Mouse (Mus musculus): ENCODE results near the gene Dcxr. TPM values are rescaled to one million over a fixed set of nuclear protein-coding genes. Genes with fewer than 3 reads are reported as not detected.

Dcxr gene
- polyA plus RNA-seq, 1 experiment from 2014 or later = 56.0 TPM

GRCm38 (mm10) chr11:120704486-120705325, 22.4 kb downstream of the Dcxr start:
- WGBS = 36% methylated on average over 8 of the region's 8 CpGs
- no peak overlapping the region for H3K27ac ChIP-seq (ENCODE audit: low read length)
- peak overlapping the region; percentile 40; the same call in 1 of the 2 replicates for H3K9ac ChIP-seq (ENCODE audit: low read depth, low read length)
- no peaks in the 10 kb centered on the region for H3K27me3 ChIP-seq (replicated peaks; ENCODE audit: control insufficient read depth, insufficient read depth, low read length)
- no peak for ATAC-seq
- H3K36me3 ChIP-seq (ENCODE audit: control insufficient read depth, insufficient read depth, low read length) = peaks cover 5% of the 10 kb centered on the region; the same call in 1 of the 2 replicates
- no peaks in the 10 kb centered on the region for H3K9me3 ChIP-seq (ENCODE audit: control insufficient read depth, low read length)
- peaks cover 36% of the 10 kb centered on the region for H3K4me1 ChIP-seq (ENCODE audit: control insufficient read depth, insufficient read depth, low read length)
- H3K4me3 ChIP-seq (ENCODE audit: low read length) = no peak overlapping the region
- H3K4me2 ChIP-seq (ENCODE audit: low read depth, low read length) = no peak overlapping the region

- peaks cover 29% of the 10 kb centered on the region for H3K4me1 ChIP-seq (ENCODE audit: control insufficient read depth, insufficient read depth, low read length)
- peak overlapping the region; percentile 40; the same call in 1 of the 2 replicates for H3K9ac ChIP-seq (ENCODE audit: low read depth, low read length)
- no peak for ATAC-seq
- 50% methylated on average over 15 of the region's 15 CpGs for WGBS
- H3K27ac ChIP-seq (ENCODE audit: low read length) = no peak overlapping the region
- H3K4me3 ChIP-seq (ENCODE audit: low read length) = no peak overlapping the region
- no peaks in the 10 kb centered on the region for H3K27me3 ChIP-seq (replicated peaks; ENCODE audit: control insufficient read depth, insufficient read depth, low read length)
- H3K9me3 ChIP-seq (ENCODE audit: control insufficient read depth, low read length) = no peaks in the 10 kb centered on the region
- H3K36me3 ChIP-seq (ENCODE audit: control insufficient read depth, insufficient read depth, low read length) = peaks cover 8% of the 10 kb centered on the region; the same call in 1 of the 2 replicates
- no peak overlapping the region for H3K4me2 ChIP-seq (ENCODE audit: low read depth, low read length)
These were observed 23.2 kb downstream of the Dcxr start for GRCm38 (mm10) chr11:120703696-120704454.

- Histone ChIP-seq H3K9ac (ENCODE audit: low read depth, low read length) (no peak overlapping the region), H3K27me3 (replicated peaks; ENCODE audit: control insufficient read depth, insufficient read depth, low read length) (no peaks in the 10 kb centered on the region), H3K4me2 (ENCODE audit: low read depth, low read length) (no peak overlapping the region), H3K27ac (ENCODE audit: low read length) (peak overlapping the region; percentile 9; the same call in 1 of the 2 replicates), H3K4me3 (ENCODE audit: low read length) (no peak overlapping the region), H3K9me3 (ENCODE audit: control insufficient read depth, low read length) (no peaks in the 10 kb centered on the region), H3K4me1 (ENCODE audit: control insufficient read depth, insufficient read depth, low read length) (0 out of 2 replicates have a peak, but pooled peaks cover 4% of the 10 kb centered on the region), H3K36me3 (ENCODE audit: control insufficient read depth, insufficient read depth, low read length) (peaks cover 12% of the 10 kb centered on the region)
- ATAC-seq = peak; percentile 43; the same call in 1 of the 2 replicates
- 60% methylated on average over 10 of the region's 10 CpGs for WGBS
These were observed 29.3 kb downstream of the Dcxr start for GRCm38 (mm10) chr11:120697741-120698140.

- H3K4me2 ChIP-seq (ENCODE audit: low read depth, low read length) = no peak overlapping the region
- H3K9me3 ChIP-seq (ENCODE audit: control insufficient read depth, low read length) = no peaks in the 10 kb centered on the region
- H3K9ac ChIP-seq (ENCODE audit: low read depth, low read length) = no peak overlapping the region
- no peak overlapping the region for H3K4me3 ChIP-seq (ENCODE audit: low read length)
- ATAC-seq = no peak
- H3K4me1 ChIP-seq (ENCODE audit: control insufficient read depth, insufficient read depth, low read length) = 0 out of 2 replicates have a peak, but pooled peaks cover 4% of the 10 kb centered on the region
- no peaks in the 10 kb centered on the region for H3K27me3 ChIP-seq (replicated peaks; ENCODE audit: control insufficient read depth, insufficient read depth, low read length)
- H3K27ac ChIP-seq (ENCODE audit: low read length) = no peak overlapping the region
- WGBS = 92% methylated on average over 6 of the region's 6 CpGs
- peaks cover 12% of the 10 kb centered on the region for H3K36me3 ChIP-seq (ENCODE audit: control insufficient read depth, insufficient read depth, low read length)
These were observed 30.5 kb downstream of the Dcxr start for GRCm38 (mm10) chr11:120696568-120696967.

GRCm38 (mm10) chr11:120695641-120696040, 31.4 kb downstream of the Dcxr start:
- ATAC-seq = peak; percentile 29; the same call in 1 of the 2 replicates
- WGBS = 43% methylated on average over 12 of the region's 12 CpGs
- Histone ChIP-seq H3K36me3 (ENCODE audit: control insufficient read depth, insufficient read depth, low read length) (peaks cover 8% of the 10 kb centered on the region), H3K9me3 (ENCODE audit: control insufficient read depth, low read length) (no peaks in the 10 kb centered on the region), H3K9ac (ENCODE audit: low read depth, low read length) (no peak overlapping the region), H3K4me3 (ENCODE audit: low read length) (no peak overlapping the region), H3K27ac (ENCODE audit: low read length) (no peak overlapping the region), H3K4me1 (ENCODE audit: control insufficient read depth, insufficient read depth, low read length) (0 out of 2 replicates have a peak, but pooled peaks cover 4% of the 10 kb centered on the region), H3K27me3 (replicated peaks; ENCODE audit: control insufficient read depth, insufficient read depth, low read length) (no peaks in the 10 kb centered on the region), H3K4me2 (ENCODE audit: low read depth, low read length) (no peak overlapping the region)

GRCm38 (mm10) chr11:120695184-120695583, 31.9 kb downstream of the Dcxr start:
- Histone ChIP-seq H3K4me2 (ENCODE audit: low read depth, low read length) (no peak overlapping the region), H3K4me3 (ENCODE audit: low read length) (no peak overlapping the region), H3K36me3 (ENCODE audit: control insufficient read depth, insufficient read depth, low read length) (peaks cover 11% of the 10 kb centered on the region), H3K9ac (ENCODE audit: low read depth, low read length) (no peak overlapping the region), H3K27ac (ENCODE audit: low read length) (no peak overlapping the region), H3K27me3 (replicated peaks; ENCODE audit: control insufficient read depth, insufficient read depth, low read length) (no peaks in the 10 kb centered on the region), H3K4me1 (ENCODE audit: control insufficient read depth, insufficient read depth, low read length) (0 out of 2 replicates have a peak, but pooled peaks cover 4% of the 10 kb centered on the region), H3K9me3 (ENCODE audit: control insufficient read depth, low read length) (no peaks in the 10 kb centered on the region)
- ATAC-seq = no peak; the same call in 1 of the 2 replicates
- 31% methylated on average over 4 of the region's 4 CpGs for WGBS

- H3K4me2 ChIP-seq (ENCODE audit: low read depth, low read length) = no peak overlapping the region
- no peaks in the 10 kb centered on the region for H3K27me3 ChIP-seq (replicated peaks; ENCODE audit: control insufficient read depth, insufficient read depth, low read length)
- H3K4me3 ChIP-seq (ENCODE audit: low read length) = no peak overlapping the region
- H3K9ac ChIP-seq (ENCODE audit: low read depth, low read length) = no peak overlapping the region
- 0 out of 2 replicates have a peak, but pooled peaks cover 4% of the 10 kb centered on the region for H3K4me1 ChIP-seq (ENCODE audit: control insufficient read depth, insufficient read depth, low read length)
- WGBS = 85% methylated on average over 3 of the region's 3 CpGs
- ATAC-seq = no peak
- H3K27ac ChIP-seq (ENCODE audit: low read length) = no peak overlapping the region
- H3K9me3 ChIP-seq (ENCODE audit: control insufficient read depth, low read length) = no peaks in the 10 kb centered on the region
- peaks cover 10% of the 10 kb centered on the region for H3K36me3 ChIP-seq (ENCODE audit: control insufficient read depth, insufficient read depth, low read length)
These were observed 33.6 kb downstream of the Dcxr start for GRCm38 (mm10) chr11:120693461-120693860.

GRCm38 (mm10) chr11:120692471-120693011, 34.5 kb downstream of the Dcxr start:
- WGBS = 89% methylated on average over 4 of the region's 4 CpGs
- Histone ChIP-seq H3K4me3 (ENCODE audit: low read length) (no peak overlapping the region), H3K27me3 (replicated peaks; ENCODE audit: control insufficient read depth, insufficient read depth, low read length) (no peaks in the 10 kb centered on the region), H3K4me2 (ENCODE audit: low read depth, low read length) (no peak overlapping the region), H3K4me1 (ENCODE audit: control insufficient read depth, insufficient read depth, low read length) (0 out of 2 replicates have a peak, but pooled peaks cover 4% of the 10 kb centered on the region), H3K27ac (ENCODE audit: low read length) (no peak overlapping the region), H3K9ac (ENCODE audit: low read depth, low read length) (no peak overlapping the region), H3K36me3 (ENCODE audit: control insufficient read depth, insufficient read depth, low read length) (peaks cover 10% of the 10 kb centered on the region), H3K9me3 (ENCODE audit: control insufficient read depth, low read length) (no peaks in the 10 kb centered on the region)
- ATAC-seq = no peak

GRCm38 (mm10) chr11:120689365-120689764, 37.7 kb downstream of the Dcxr start:
- Histone ChIP-seq H3K4me3 (ENCODE audit: low read length) (no peak overlapping the region), H3K27me3 (replicated peaks; ENCODE audit: control insufficient read depth, insufficient read depth, low read length) (no peaks in the 10 kb centered on the region), H3K4me1 (ENCODE audit: control insufficient read depth, insufficient read depth, low read length) (0 out of 2 replicates have a peak, but pooled peaks cover 4% of the 10 kb centered on the region), H3K9ac (ENCODE audit: low read depth, low read length) (no peak overlapping the region), H3K36me3 (ENCODE audit: control insufficient read depth, insufficient read depth, low read length) (peaks cover 6% of the 10 kb centered on the region; the same call in 1 of the 2 replicates), H3K27ac (ENCODE audit: low read length) (no peak overlapping the region), H3K4me2 (ENCODE audit: low read depth, low read length) (no peak overlapping the region), H3K9me3 (ENCODE audit: control insufficient read depth, low read length) (no peaks in the 10 kb centered on the region)
- WGBS = 90% methylated on average over 3 of the region's 3 CpGs
- ATAC-seq = no peak
